Mouse (Mus musculus) liver (tissue): ENCODE measurements around the gene Vcp.

Experiments
- DNase-seq: peaks from one replicate; pipeline ENCODE4 v3.0.0-alpha.2; 2020; ENCODE audit warnings: mixed read lengths

Gene Vcp

GRCm38 (mm10) chr4:42943341-42943740, 57.0 kb downstream of the Vcp start:
- no peak for DNase-seq

- DNase-seq, result no peak
Measured at GRCm38 (mm10) chr4:42941396-42941795, 58.9 kb downstream of the Vcp start.

GRCm38 (mm10) chr4:42933630-42934029, 66.7 kb downstream of the Vcp start:
- peak; percentile 67 for DNase-seq

- no peak for DNase-seq
Measured at GRCm38 (mm10) chr4:42932229-42932969, 67.9 kb downstream of the Vcp start.
